Mouse (Mus musculus) liver, adult (tissue): ENCODE results near the gene Bmp15.

ENCODE experiments used
- GATA4 ChIP-seq: IDR thresholded peaks from 2 replicates; pipeline ENCODE4 v1.6.1; 2014; ENCODE audit warnings: mild to moderate bottlenecking, low read length; ENCODE audit not compliant: insufficient replicate concordance

Bmp15 gene

GRCm38 (mm10) chrX:6320621-6321020 is at the start of gene Bmp15:
Gene Bmp15, minus strand, starts transcription at chrX:6320721.
- TF ChIP-seq GATA4 = no peak

GRCm38 (mm10) chrX:6368822-6369221 is 48.3 kb upstream of the Bmp15 start:
- no peak for TF ChIP-seq GATA4

DNA sequence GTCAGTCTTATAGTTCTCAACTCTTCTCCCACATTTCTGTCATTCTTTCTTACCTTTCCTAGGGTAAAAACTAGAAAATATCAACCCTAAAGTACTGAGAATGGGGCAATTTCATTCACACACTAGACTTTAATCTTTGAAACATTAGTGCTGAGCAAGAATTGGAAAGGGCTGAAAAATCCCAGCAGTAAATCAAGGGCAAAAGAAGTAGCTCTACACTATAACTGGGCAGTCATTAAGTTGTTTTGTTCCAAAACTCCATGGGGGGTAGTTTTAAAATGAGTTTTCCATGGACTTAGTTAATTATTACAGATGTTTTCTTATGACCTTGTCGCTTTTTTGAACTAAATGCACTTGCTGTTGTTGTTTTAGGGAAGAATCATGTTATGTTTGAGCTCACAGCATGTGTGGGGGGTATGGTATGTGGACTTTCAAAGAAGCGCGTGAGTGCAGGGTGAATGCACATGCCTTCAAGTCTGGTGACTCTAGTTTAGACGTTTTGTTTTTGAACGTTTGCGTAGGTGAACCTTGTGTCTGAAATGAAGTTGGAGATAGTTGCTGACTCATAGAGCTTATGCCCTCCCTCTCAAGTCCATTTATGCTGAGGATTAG is 37.1 kb upstream of the Bmp15 start:
- TF ChIP-seq GATA4 = no peak

DNA sequence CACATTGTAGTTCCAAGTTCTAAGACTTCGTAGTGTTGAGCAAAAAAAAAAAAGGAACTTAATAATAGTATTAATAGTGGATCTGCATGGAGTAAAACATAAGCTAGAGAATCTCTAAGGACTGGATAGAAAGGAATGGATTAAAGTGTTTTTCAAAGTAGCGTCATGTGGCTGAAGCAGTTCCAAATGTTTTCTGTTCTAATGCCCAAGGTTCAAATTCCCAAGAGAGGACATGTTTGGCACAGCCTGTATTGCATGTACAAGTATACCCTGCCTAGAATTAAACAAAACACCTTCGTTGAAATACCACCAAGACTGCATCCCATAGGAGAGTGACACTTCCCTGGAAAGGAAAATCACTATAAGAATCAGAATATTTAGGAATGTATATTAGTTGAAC is 36.4 kb upstream of the Bmp15 start:
- TF ChIP-seq GATA4 = no peak

- no peak for TF ChIP-seq GATA4
Observed at GRCm38 (mm10) chrX:6345273-6345959, 24.9 kb upstream of the Bmp15 start.

DNA sequence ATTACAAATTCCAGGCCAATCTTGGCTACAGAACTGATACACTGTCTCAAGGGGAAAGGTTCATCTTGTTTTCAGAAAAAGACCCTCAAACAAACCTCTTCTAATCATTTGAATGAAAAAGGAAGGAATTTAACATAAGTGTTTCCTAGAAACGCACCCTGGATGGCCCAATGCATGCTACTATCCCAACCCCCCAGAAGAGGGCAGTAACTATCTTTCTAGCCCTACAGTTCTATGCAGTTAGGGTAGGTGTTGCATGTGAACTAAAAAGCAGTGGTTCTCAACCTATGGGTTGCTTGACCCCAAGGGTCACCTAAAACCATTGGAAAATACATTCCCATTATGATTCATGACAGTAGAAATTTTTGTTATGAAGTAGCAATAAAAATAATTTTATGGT is 3.5 kb upstream of the Bmp15 start:
- TF ChIP-seq GATA4 = no peak

DNA sequence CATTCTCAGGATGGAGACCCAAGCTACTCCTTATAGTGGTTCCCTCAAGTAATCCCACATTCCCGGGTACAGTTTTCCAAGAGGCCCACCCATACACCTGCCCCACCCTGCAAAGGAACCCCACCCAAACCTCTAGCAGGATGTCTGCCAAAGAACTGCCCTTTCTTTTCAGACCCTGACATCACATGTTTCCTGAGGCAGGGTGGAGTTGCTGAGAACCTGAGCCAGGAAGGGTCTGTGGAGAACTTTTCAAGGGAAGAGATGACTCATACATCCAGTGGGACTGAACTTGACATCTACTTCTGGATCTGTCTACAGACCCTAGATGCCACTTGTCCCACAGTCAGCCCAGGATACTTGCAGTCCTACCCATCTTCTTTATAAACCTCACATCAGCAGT is 2.8 kb downstream of the Bmp15 start:
- no peak for TF ChIP-seq GATA4
